Mouse (Mus musculus) heart, adult 2 months (tissue): Measurements from ENCODE around the gene Arpc2.

Experiments used
- CTCF ChIP-seq: fragments of 200-600 bp; IDR thresholded peaks from 2 replicates; pipeline ENCODE4 v1.8.1; 2022; ENCODE audit warnings: antibody characterized with exemption, mild to moderate bottlenecking, moderate library complexity
- POLR2A ChIP-seq: fragments of 200-500 bp; IDR thresholded peaks from 2 replicates; pipeline ENCODE4 v1.6.1; 2011; ENCODE audit warnings: mild to moderate bottlenecking, low read depth, low read length, control low read depth; ENCODE audit not compliant: insufficient read depth

GRCm38 (mm10) chr1:74203457-74203856 is 32.4 kb upstream of the Arpc2 start:
- TF ChIP-seq CTCF, result peak; percentile 6; the same call in 1 of the 2 replicates
- no peak for TF ChIP-seq POLR2A
